Mouse (Mus musculus) midbrain, embryonic 10.5 days (tissue): Measurements from ENCODE around the gene Sh3tc1. TPM values are rescaled to one million over a fixed set of nuclear protein-coding genes. Genes with fewer than 3 reads are reported as not detected.

ENCODE experiments used
- DNase-seq: peaks from one replicate; pipeline ENCODE4 v3.0.0-alpha.2; 2017; ENCODE audit warnings: low spot score
- H3K27ac ChIP-seq: fragments of 300-500 bp; sonication (generic); replicated peaks from 2 replicates; pipeline ENCODE4 v1.5.1; 2016; ENCODE audit warnings: mild to moderate bottlenecking
- H3K27me3 ChIP-seq: fragments of 300-500 bp; sonication (generic); 2 replicates; pipeline ENCODE4 v1.6.1; 2016; ENCODE audit warnings: low read depth, mild to moderate bottlenecking; ENCODE audit not compliant: poor library complexity, severe bottlenecking
- H3K36me3 ChIP-seq: fragments of 300-500 bp; sonication (generic); 2 replicates; pipeline ENCODE4 v1.6.1; 2016; ENCODE audit warnings: mild to moderate bottlenecking, moderate library complexity
- H3K4me1 ChIP-seq: fragments of 300-500 bp; sonication (generic); 2 replicates; pipeline ENCODE4 v1.6.1; 2016
- H3K4me3 ChIP-seq: fragments of 300-500 bp; sonication (generic); 2 replicates; pipeline ENCODE4 v1.5.1; 2016; ENCODE audit warnings: mild to moderate bottlenecking, moderate library complexity
- H3K9me3 ChIP-seq: fragments of 300-500 bp; sonication (generic); replicated peaks from 2 replicates; pipeline ENCODE4 v1.6.1; 2016; ENCODE audit warnings: mild to moderate bottlenecking
- WGBS: fragments of 180-500 bp; shearing (Covaris S2); methylation state at CpG from one replicate; pipeline ENCODE4 v1.1.7; 2016; 5-methylcytosine and 5-hydroxymethylcytosine counted together
- polyA plus RNA-seq: library from polyadenylated mRNA; unstranded; fragments of >200 nt; fragmentation: Nextera tagmentation; extraction: Ambion mirVana; gene quantifications from 2 replicates; pipeline ENCODE4 v1.2.1, GENCODE M21; 2016

The Sh3tc1 gene
- polyA plus RNA-seq, 1 experiment from 2014 or later: 3.8 TPM

- peaks cover 8% of the 10 kb centered on the region for H3K27me3 ChIP-seq
- no peak overlapping the region for H3K27ac ChIP-seq
- no peaks in the 10 kb centered on the region for H3K4me1 ChIP-seq
- no peaks in the 10 kb centered on the region for H3K36me3 ChIP-seq
- H3K4me3 ChIP-seq: no peak overlapping the region
- WGBS: 76% methylated on average over 6 of the region's 6 CpGs
- H3K9me3 ChIP-seq: no peaks in the 10 kb centered on the region
- no peak for DNase-seq
Measured at GRCm38 (mm10) chr5:35765909-35766308, 26.1 kb upstream of the Sh3tc1 start.

GRCm38 (mm10) chr5:35762850-35763249, 23.1 kb upstream of the Sh3tc1 start:
- WGBS: 80% methylated on average over 10 of the region's 10 CpGs
- Histone ChIP-seq H3K4me1 (peaks cover 8% of the 10 kb centered on the region), H3K27ac (no peak overlapping the region), H3K4me3 (no peak overlapping the region), H3K9me3 (no peaks in the 10 kb centered on the region), H3K36me3 (no peaks in the 10 kb centered on the region), H3K27me3 (peaks cover 38% of the 10 kb centered on the region)
- DNase-seq: no peak

GRCm38 (mm10) chr5:35762388-35762787, 22.6 kb upstream of the Sh3tc1 start:
- Histone ChIP-seq H3K4me3 (no peak overlapping the region), H3K36me3 (no peaks in the 10 kb centered on the region), H3K4me1 (peaks cover 10% of the 10 kb centered on the region), H3K27me3 (peaks cover 42% of the 10 kb centered on the region), H3K9me3 (no peaks in the 10 kb centered on the region), H3K27ac (no peak overlapping the region)
- WGBS: 72% methylated on average over 5 of the region's 5 CpGs
- no peak for DNase-seq

- peaks cover 51% of the 10 kb centered on the region for H3K27me3 ChIP-seq
- no peak overlapping the region for H3K27ac ChIP-seq
- H3K4me3 ChIP-seq: no peak overlapping the region
- DNase-seq: no peak
- WGBS: 79% methylated on average over 5 of the region's 5 CpGs
- H3K36me3 ChIP-seq: no peaks in the 10 kb centered on the region
- H3K9me3 ChIP-seq: no peaks in the 10 kb centered on the region
- peaks cover 19% of the 10 kb centered on the region for H3K4me1 ChIP-seq
Measured at GRCm38 (mm10) chr5:35761323-35761722, 21.5 kb upstream of the Sh3tc1 start.

GRCm38 (mm10) chr5:35758081-35759053, 18.6 kb upstream of the Sh3tc1 start:
- no peaks in the 10 kb centered on the region for H3K36me3 ChIP-seq
- 3% methylated on average over 40 of the region's 40 CpGs for WGBS
- H3K27me3 ChIP-seq: peaks cover 66% of the 10 kb centered on the region
- H3K27ac ChIP-seq: no peak overlapping the region
- H3K4me3 ChIP-seq: peak overlapping the region; percentile 68
- H3K4me1 ChIP-seq: peaks cover 19% of the 10 kb centered on the region
- no peaks in the 10 kb centered on the region for H3K9me3 ChIP-seq
- DNase-seq: no peak

- under 1% methylated on average over 35 of the region's 35 CpGs for WGBS
- H3K27ac ChIP-seq: 0 out of 2 replicates have a peak within 1 kb of the TSS, but pooled peaks have one; percentile 13
- peak within 1 kb of the TSS; percentile 68 for H3K4me3 ChIP-seq
- H3K27me3 ChIP-seq: peaks cover 64% of the 10 kb centered on the region
- peak; percentile 95 for DNase-seq
- H3K9me3 ChIP-seq: no peaks in the 10 kb centered on the region
- no peaks in the 10 kb centered on the region for H3K36me3 ChIP-seq
- peaks cover 19% of the 10 kb centered on the region for H3K4me1 ChIP-seq
Measured at GRCm38 (mm10) chr5:35757639-35758001, 17.8 kb upstream of the Sh3tc1 start, which contains the start of gene Ablim2. Gene Ablim2 (plus strand): TSS chr5:35757880.

GRCm38 (mm10) chr5:35756997-35757638, 17.3 kb upstream of the Sh3tc1 start:
- WGBS: 8% methylated on average over 26 of the region's 26 CpGs
- H3K27ac ChIP-seq: 0 out of 2 replicates have a peak overlapping the region, but pooled peaks have one; percentile 13
- peaks cover 60% of the 10 kb centered on the region for H3K27me3 ChIP-seq
- H3K36me3 ChIP-seq: no peaks in the 10 kb centered on the region
- peak; percentile 18 for DNase-seq
- H3K4me3 ChIP-seq: peak overlapping the region; percentile 68
- H3K9me3 ChIP-seq: no peaks in the 10 kb centered on the region
- H3K4me1 ChIP-seq: peaks cover 19% of the 10 kb centered on the region

- no peak overlapping the region for H3K27ac ChIP-seq
- H3K9me3 ChIP-seq: no peaks in the 10 kb centered on the region
- DNase-seq: no peak
- 80% methylated on average over 4 of the region's 4 CpGs for WGBS
- H3K27me3 ChIP-seq: peaks cover 59% of the 10 kb centered on the region
- H3K4me1 ChIP-seq: peaks cover 19% of the 10 kb centered on the region
- H3K36me3 ChIP-seq: no peaks in the 10 kb centered on the region
- no peak overlapping the region for H3K4me3 ChIP-seq
Measured at GRCm38 (mm10) chr5:35756020-35756419, 16.2 kb upstream of the Sh3tc1 start.

GRCm38 (mm10) chr5:35755131-35755733, 15.4 kb upstream of the Sh3tc1 start:
- H3K27ac ChIP-seq: no peak overlapping the region
- peak; percentile 56 for DNase-seq
- no peaks in the 10 kb centered on the region for H3K9me3 ChIP-seq
- 29% methylated on average over 5 of the region's 5 CpGs for WGBS
- H3K4me3 ChIP-seq: no peak overlapping the region
- H3K36me3 ChIP-seq: no peaks in the 10 kb centered on the region
- H3K27me3 ChIP-seq: peaks cover 51% of the 10 kb centered on the region
- H3K4me1 ChIP-seq: peaks cover 19% of the 10 kb centered on the region

GRCm38 (mm10) chr5:35751016-35751415, 11.2 kb upstream of the Sh3tc1 start:
- H3K4me3 ChIP-seq: no peak overlapping the region
- WGBS: 87% methylated on average over 7 of the region's 7 CpGs
- DNase-seq: no peak
- no peak overlapping the region for H3K27ac ChIP-seq
- peaks cover 12% of the 10 kb centered on the region for H3K27me3 ChIP-seq
- H3K4me1 ChIP-seq: no peaks in the 10 kb centered on the region
- H3K9me3 ChIP-seq: no peaks in the 10 kb centered on the region
- H3K36me3 ChIP-seq: no peaks in the 10 kb centered on the region

- H3K4me1 ChIP-seq: no peaks in the 10 kb centered on the region
- DNase-seq: no peak
- no peak overlapping the region for H3K4me3 ChIP-seq
- no peaks in the 10 kb centered on the region for H3K36me3 ChIP-seq
- WGBS: 75% methylated on average over 1 of the region's 1 CpGs
- H3K27ac ChIP-seq: no peak overlapping the region
- peaks cover 7% of the 10 kb centered on the region; the same call in 1 of the 2 replicates for H3K27me3 ChIP-seq
- no peaks in the 10 kb centered on the region for H3K9me3 ChIP-seq
Measured at GRCm38 (mm10) chr5:35750026-35750425, 10.2 kb upstream of the Sh3tc1 start.

GRCm38 (mm10) chr5:35749416-35749815, 9.6 kb upstream of the Sh3tc1 start:
- no peaks in the 10 kb centered on the region for H3K4me1 ChIP-seq
- peaks cover 3% of the 10 kb centered on the region; the same call in 1 of the 2 replicates for H3K27me3 ChIP-seq
- 73% methylated on average over 3 of the region's 3 CpGs for WGBS
- H3K9me3 ChIP-seq: no peaks in the 10 kb centered on the region
- no peak overlapping the region for H3K27ac ChIP-seq
- H3K36me3 ChIP-seq: no peaks in the 10 kb centered on the region
- H3K4me3 ChIP-seq: no peak overlapping the region
- DNase-seq: no peak
